Mouse (Mus musculus): ENCODE data around the gene Phtf2.

GRCm38 (mm10) chr5:20748142-20748541 lies 133.8 kb downstream of the Phtf2 start:
- TF ChIP-seq CTCF (conservative IDR thresholded peaks at IDR 0.05; ENCODE audit: low read length) (no peak), POU5F1 (IDR thresholded peaks at IDR 0.05; ENCODE audit: borderline replicate concordance, low read length) (no peak)

Measured in E14TG2a.4 (cell line).